ENCODE assay signal across 23 mouse cellular contexts in genomic region chr2:169383701-169384100, GRCm38 (mm10).
A peak's percentile ranks its signal among the peaks of the same experiment; 100 is the strongest.
DNase-seq lines count a peak whose midpoint lies in the region; ATAC-seq and TF ChIP-seq lines count a peak whose summit lies in the region.
"Had no signal": no experiment of that assay in that cellular context is flagged by ENCODE, and none has a peak within 500 bp of the region (broad histone marks: within the 10 kb centered on the region; RNA-seq: fewer than 3 reads in every experiment).

No protein-coding gene starts in this region.

- H3K36me3 ChIP-seq in hindbrain, postnatal 0 days (ENCODE audit: insufficient read depth, low read length), result no peaks in the 10 kb centered on the region
- no peaks in the 10 kb centered on the region for H3K36me3 ChIP-seq in hindbrain, embryonic 16.5 days (ENCODE audit: control insufficient read depth, insufficient read depth, low read length)
- no peaks in the 10 kb centered on the region for H3K36me3 ChIP-seq in liver, embryonic 14.5 days (replicated peaks; ENCODE audit: control insufficient read depth, insufficient read depth, low read depth)
- no peaks in the 10 kb centered on the region for H3K36me3 ChIP-seq in ES-Bruce4 (ENCODE audit: control insufficient read depth, insufficient read depth, low read length, poor library complexity, severe bottlenecking)
- H3K36me3 ChIP-seq: embryonic facial prominence, embryonic 12.5 days; hindbrain, embryonic 15.5 days; limb, embryonic 13.5 days; neural tube, embryonic 12.5 days had no signal

- no peak overlapping the region for H3K4me2 ChIP-seq in hindbrain, postnatal 0 days (ENCODE audit: low read depth, low read length)
- H3K4me2 ChIP-seq in hindbrain, embryonic 16.5 days (ENCODE audit: low read length), result no peak overlapping the region
- H3K4me2 ChIP-seq in liver, embryonic 14.5 days (ENCODE audit: low read depth), result no peak overlapping the region
- H3K4me2 ChIP-seq: embryonic facial prominence, embryonic 12.5 days; hindbrain, embryonic 15.5 days; limb, embryonic 13.5 days; neural tube, embryonic 12.5 days had no signal

- H3K27ac ChIP-seq in hindbrain, postnatal 0 days, result no peak overlapping the region
- no peak overlapping the region for H3K27ac ChIP-seq in hindbrain, embryonic 16.5 days (ENCODE audit: low read depth, low read length)
- H3K27ac ChIP-seq in liver, embryonic 14.5 days, result no peak overlapping the region
- H3K27ac ChIP-seq in ES-Bruce4 (ENCODE audit: insufficient read depth, low read length), result no peak overlapping the region
- H3K27ac ChIP-seq in left cerebral cortex, adult 2 months, result no peak overlapping the region
- H3K27ac ChIP-seq: embryonic facial prominence, embryonic 12.5 days; hindbrain, embryonic 15.5 days; limb, embryonic 13.5 days; neural tube, embryonic 12.5 days had no signal

- TF ChIP-seq POLR2A in ES-Bruce4 (IDR thresholded peaks at IDR 0.05; ENCODE audit: insufficient read depth, low read length), result no peak

- TF ChIP-seq CTCF in hindbrain, postnatal 0 days (IDR thresholded peaks at IDR 0.05; ENCODE audit: low read depth), result peak; percentile 27
- TF ChIP-seq CTCF in liver, embryonic 14.5 days (IDR thresholded peaks at IDR 0.05; ENCODE audit: low read depth), result 0 out of 2 replicates have a peak, but pooled peaks have one; percentile 19
- TF ChIP-seq CTCF in ES-Bruce4 (IDR thresholded peaks at IDR 0.05; ENCODE audit: low read depth, low read length), result peak; percentile 5
- no peak for TF ChIP-seq CTCF in left cerebral cortex, adult 2 months (IDR thresholded peaks at IDR 0.05)

- 87% methylated on average over 3 of the region's 3 CpGs for WGBS in hindbrain, postnatal 0 days
- WGBS in hindbrain, embryonic 16.5 days, result 86% methylated on average over 3 of the region's 3 CpGs
- WGBS in liver, embryonic 14.5 days (ENCODE audit: insufficient replicate concordance), result 60% methylated on average over 3 of the region's 3 CpGs

- TF ChIP-seq EP300 in liver, embryonic 14.5 days (IDR thresholded peaks at IDR 0.05; ENCODE audit: low read depth), result no peak
- TF ChIP-seq EP300 in ES-Bruce4 (IDR thresholded peaks at IDR 0.05; ENCODE audit: insufficient read depth, low read depth, low read length), result no peak

- intact Hi-C loops in left cerebral cortex, adult 2 months (cut with DNase I), result no loop called here

- no peaks in the 10 kb centered on the region for H3K27me3 ChIP-seq in hindbrain, postnatal 0 days (ENCODE audit: insufficient read depth, low read length)
- H3K27me3 ChIP-seq in hindbrain, embryonic 16.5 days (replicated peaks; ENCODE audit: control insufficient read depth, insufficient read depth, low read length), result no peaks in the 10 kb centered on the region
- no peaks in the 10 kb centered on the region for H3K27me3 ChIP-seq in liver, embryonic 14.5 days (ENCODE audit: control insufficient read depth, insufficient read depth, low read length)
- no peaks in the 10 kb centered on the region for H3K27me3 ChIP-seq in ES-Bruce4 (ENCODE audit: control insufficient read depth, insufficient read depth, low read length, poor library complexity, severe bottlenecking)
- H3K27me3 ChIP-seq: embryonic facial prominence, embryonic 12.5 days; hindbrain, embryonic 15.5 days; limb, embryonic 13.5 days; megakaryocyte, embryonic 14.5 days; neural tube, embryonic 12.5 days had no signal

- ATAC-seq in hindbrain, postnatal 0 days, result no peak
- no peak for ATAC-seq in hindbrain, embryonic 16.5 days
- no peak for ATAC-seq in liver, embryonic 14.5 days (ENCODE audit: insufficient read depth)

- DNase-seq in hindbrain, postnatal 0 days (ENCODE audit: low spot score), result no peak
- DNase-seq in liver, embryonic 14.5 days (ENCODE audit: low read depth in 3 of 3, low spot score in 3 of 3), result no peak
- DNase-seq in liver (no peak), ZHBTc4 (ENCODE audit: low read depth, low spot score) (peak; percentile 49)
- DNase-seq in left cerebral cortex, adult 2 months (ENCODE audit: extremely low spot score in 1 of 2, low spot score in 2 of 2), result no peak
- DNase-seq: adrenal gland, adult 8-10 months; cerebellum, adult 2 months; cerebellum, postnatal 25 days; kidney, adult 11 months; kidney, postnatal 10 days; layer of hippocampus, postnatal 36 days; lung, postnatal 10 days; midbrain, embryonic 14.5 days; right cerebral cortex, postnatal 25 days; spleen, adult 18-20 months; thymus, postnatal 25 days had no signal

- H3K9me3 ChIP-seq in hindbrain, postnatal 0 days (ENCODE audit: low read length), result peaks cover 2% of the 10 kb centered on the region; the same call in 1 of the 2 replicates
- no peaks in the 10 kb centered on the region for H3K9me3 ChIP-seq in hindbrain, embryonic 16.5 days (ENCODE audit: control insufficient read depth, low read length)
- H3K9me3 ChIP-seq in liver, embryonic 14.5 days (ENCODE audit: control insufficient read depth, low read length), result no peaks in the 10 kb centered on the region; the same call in 1 of the 2 replicates
- peaks cover 2% of the 10 kb centered on the region; the same call in 1 of the 2 replicates for H3K9me3 ChIP-seq in ES-Bruce4 (replicated peaks; ENCODE audit: control insufficient read depth, insufficient read depth, low read length, poor library complexity, severe bottlenecking)
- H3K9me3 ChIP-seq: embryonic facial prominence, embryonic 12.5 days; hindbrain, embryonic 15.5 days; limb, embryonic 13.5 days; neural tube, embryonic 12.5 days had no signal

- H3K9ac ChIP-seq in hindbrain, postnatal 0 days (replicated peaks; ENCODE audit: low read length), result no peak overlapping the region
- H3K9ac ChIP-seq in hindbrain, embryonic 16.5 days (ENCODE audit: low read depth, low read length), result no peak overlapping the region
- H3K9ac ChIP-seq in liver, embryonic 14.5 days (replicated peaks), result no peak overlapping the region
- no peak overlapping the region for H3K9ac ChIP-seq in ES-Bruce4 (ENCODE audit: low read depth, poor library complexity, severe bottlenecking)
- H3K9ac ChIP-seq: embryonic facial prominence, embryonic 12.5 days; hindbrain, embryonic 15.5 days; limb, embryonic 13.5 days; neural tube, embryonic 12.5 days had no signal

- H3K4me3 ChIP-seq in hindbrain, postnatal 0 days (ENCODE audit: low read length), result no peak overlapping the region
- no peak overlapping the region for H3K4me3 ChIP-seq in hindbrain, embryonic 16.5 days (ENCODE audit: low read length)
- no peak overlapping the region for H3K4me3 ChIP-seq in liver, embryonic 14.5 days (ENCODE audit: insufficient read depth in 1 of 2, low read depth in 2 of 2, low read length in 2 of 2)
- H3K4me3 ChIP-seq in ES-Bruce4 (ENCODE audit: low read depth, low read length), result no peak overlapping the region
- H3K4me3 ChIP-seq in left cerebral cortex, adult 2 months, result no peak overlapping the region
- H3K4me3 ChIP-seq: embryonic facial prominence, embryonic 12.5 days; hindbrain, embryonic 15.5 days; limb, embryonic 13.5 days; megakaryocyte, embryonic 14.5 days; neural tube, embryonic 12.5 days had no signal

- no peaks in the 10 kb centered on the region for H3K4me1 ChIP-seq in hindbrain, postnatal 0 days (ENCODE audit: insufficient read depth, low read length)
- H3K4me1 ChIP-seq in hindbrain, embryonic 16.5 days (ENCODE audit: control insufficient read depth, insufficient read depth, low read depth, low read length), result no peaks in the 10 kb centered on the region
- no peaks in the 10 kb centered on the region for H3K4me1 ChIP-seq in liver, embryonic 14.5 days (replicated peaks; ENCODE audit: control insufficient read depth in 2 of 2, insufficient read depth in 2 of 2, low read length in 1 of 2)
- no peaks in the 10 kb centered on the region for H3K4me1 ChIP-seq in ES-Bruce4 (ENCODE audit: control insufficient read depth, insufficient read depth, low read length)
- H3K4me1 ChIP-seq: embryonic facial prominence, embryonic 12.5 days; limb, embryonic 13.5 days; megakaryocyte, embryonic 14.5 days had no signal
